Mouse (Mus musculus) limb, embryonic 11.5 days (tissue): ENCODE measurements around the gene Pxn. TPM values are rescaled to one million over a fixed set of nuclear protein-coding genes. Genes with fewer than 3 reads are reported as not detected.

Source experiments
- ATAC-seq: fragments of 200-750 bp; cut with Nextera tagmentation; 2 replicates; pipeline ENCODE4 v1.8.0; 2017; ENCODE audit warnings: low read depth; ENCODE audit not compliant: insufficient number of reproducible peaks, low FRiP score, low TSS enrichment
- DNase-seq: peaks from one replicate; pipeline ENCODE4 v3.0.0-alpha.2; 2015; ENCODE audit warnings: low spot score
- H3K27ac ChIP-seq: fragments of 300-500 bp; sonication (generic); replicated peaks from 2 replicates; pipeline ENCODE4 v1.5.1; 2014; ENCODE audit warnings: low read depth, mild to moderate bottlenecking, low read length
- H3K27me3 ChIP-seq: fragments of 300-500 bp; sonication (generic); 2 replicates; pipeline ENCODE4 v1.6.1; 2014; ENCODE audit warnings: mild to moderate bottlenecking, low read length, mixed read lengths; ENCODE audit not compliant: control insufficient read depth, insufficient read depth
- H3K36me3 ChIP-seq: fragments of 300-500 bp; sonication (generic); 2 replicates; pipeline ENCODE4 v1.6.1; 2014; ENCODE audit warnings: mild to moderate bottlenecking, low read length, moderate library complexity, mixed read lengths; ENCODE audit not compliant: control insufficient read depth, insufficient read depth
- H3K4me1 ChIP-seq: fragments of 300-500 bp; sonication (generic); 2 replicates; pipeline ENCODE4 v1.6.1; 2014; ENCODE audit warnings: low read length, mixed read lengths; ENCODE audit not compliant: control insufficient read depth, insufficient read depth
- H3K4me2 ChIP-seq: fragments of 300-500 bp; sonication (generic); 2 replicates; pipeline ENCODE4 v1.6.1; 2014; ENCODE audit warnings: low read depth, mild to moderate bottlenecking, moderate library complexity; ENCODE audit not compliant: severe bottlenecking
- H3K4me3 ChIP-seq: fragments of 300-500 bp; sonication (generic); 2 replicates; pipeline ENCODE4 v1.5.1; 2014; ENCODE audit warnings: low read depth, low read length
- H3K9ac ChIP-seq: fragments of 300-500 bp; sonication (generic); 2 replicates; pipeline ENCODE4 v1.6.1; 2014; ENCODE audit warnings: mild to moderate bottlenecking, low read length
- H3K9me3 ChIP-seq: fragments of 300-500 bp; sonication (generic); 2 replicates; pipeline ENCODE4 v1.6.1; 2016; ENCODE audit warnings: low read length; ENCODE audit not compliant: control insufficient read depth
- WGBS: fragments of 180-500 bp; shearing (Covaris S2); extraction: QIAGEN DNeasy Blood & Tissue Kit; methylation state at CpG from one replicate; pipeline ENCODE4 v1.1.7; 2014; 5-methylcytosine and 5-hydroxymethylcytosine counted together
- polyA plus RNA-seq: library from polyadenylated mRNA; unstranded; fragments of >200 nt; fragmentation: Nextera tagmentation; extraction: Ambion mirVana; gene quantifications from 2 replicates; pipeline ENCODE4 v1.2.1, GENCODE M21; 2014

Pxn gene
- polyA plus RNA-seq, 1 experiment from 2014 or later = 17.7 TPM

DNA sequence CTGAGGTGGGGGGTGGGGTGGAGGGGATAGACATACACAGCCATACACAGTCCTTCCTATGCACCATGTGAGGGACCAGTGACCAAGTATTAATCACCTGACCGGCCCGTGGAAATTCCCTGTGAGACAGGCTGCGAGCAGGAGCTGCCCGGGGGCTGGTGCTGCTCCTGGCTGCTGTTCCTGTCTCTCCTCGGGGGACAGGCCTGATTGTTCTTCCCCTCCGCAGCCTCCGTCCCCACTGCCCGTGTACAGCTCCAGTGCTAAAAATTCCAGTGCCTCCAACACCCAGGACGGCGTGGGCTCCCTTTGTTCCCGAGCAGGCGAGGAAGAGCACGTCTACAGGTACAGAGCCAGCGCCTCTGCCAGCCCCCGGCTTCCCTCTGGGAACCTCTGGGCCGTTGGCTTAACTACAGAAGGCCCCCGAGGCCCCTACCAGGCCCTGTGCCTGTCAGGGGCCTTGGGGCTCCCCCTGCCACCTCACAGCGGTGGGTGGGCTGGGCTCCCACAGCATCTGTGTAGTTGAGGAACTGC is 38.2 kb downstream of the Pxn start:
- Histone ChIP-seq H3K9me3 (no peaks in the 10 kb centered on the region), H3K36me3 (peaks cover 12% of the 10 kb centered on the region; the same call in 1 of the 2 replicates), H3K9ac (peak overlapping the region; percentile 14; the same call in 1 of the 2 replicates), H3K27me3 (no peaks in the 10 kb centered on the region), H3K27ac (0 out of 2 replicates have a peak overlapping the region, but pooled peaks have one; percentile 22), H3K4me1 (peaks cover 26% of the 10 kb centered on the region), H3K4me2 (no peak overlapping the region), H3K4me3 (no peak overlapping the region)
- DNase-seq (no peak), ATAC-seq (no peak)
- WGBS = 55% methylated on average over 18 of the region's 18 CpGs

- ATAC-seq (no peak), DNase-seq (no peak)
- H3K9me3 ChIP-seq = no peaks in the 10 kb centered on the region
- no peak overlapping the region for H3K9ac ChIP-seq
- peaks cover 12% of the 10 kb centered on the region; the same call in 1 of the 2 replicates for H3K36me3 ChIP-seq
- no peak overlapping the region for H3K4me3 ChIP-seq
- no peaks in the 10 kb centered on the region for H3K27me3 ChIP-seq
- H3K4me1 ChIP-seq = peaks cover 26% of the 10 kb centered on the region
- no peak overlapping the region for H3K4me2 ChIP-seq
- 88% methylated on average over 14 of the region's 14 CpGs for WGBS
- no peak overlapping the region for H3K27ac ChIP-seq
Measured at GRCm38 (mm10) chr5:115545636-115546035, 39.2 kb downstream of the Pxn start.

DNA sequence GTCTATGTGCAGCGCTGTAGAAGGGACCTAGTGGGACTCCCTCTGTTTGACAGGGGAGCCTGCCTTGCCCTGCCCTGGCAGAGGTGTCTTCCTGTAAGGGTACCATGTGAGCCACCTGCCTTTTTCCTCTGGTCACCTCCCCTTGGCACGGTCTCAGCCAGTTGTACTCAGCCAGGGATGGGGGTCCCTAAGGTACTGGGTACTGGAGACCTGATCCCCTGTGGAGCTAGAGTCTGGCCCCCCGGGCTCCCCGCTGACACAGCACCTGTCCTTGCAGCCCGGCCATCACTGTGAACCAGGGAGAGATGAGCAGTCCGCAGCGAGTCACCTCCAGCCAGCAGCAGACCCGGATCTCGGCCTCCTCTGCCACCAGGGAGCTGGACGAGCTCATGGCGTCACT is 40.1 kb downstream of the Pxn start:
- Histone ChIP-seq H3K9me3 (no peaks in the 10 kb centered on the region), H3K4me1 (peaks cover 26% of the 10 kb centered on the region), H3K4me3 (no peak overlapping the region), H3K4me2 (no peak overlapping the region), H3K36me3 (peaks cover 12% of the 10 kb centered on the region; the same call in 1 of the 2 replicates), H3K27me3 (no peaks in the 10 kb centered on the region), H3K27ac (no peak overlapping the region), H3K9ac (no peak overlapping the region)
- ATAC-seq = no peak
- DNase-seq = no peak
- 80% methylated on average over 11 of the region's 11 CpGs for WGBS

DNA sequence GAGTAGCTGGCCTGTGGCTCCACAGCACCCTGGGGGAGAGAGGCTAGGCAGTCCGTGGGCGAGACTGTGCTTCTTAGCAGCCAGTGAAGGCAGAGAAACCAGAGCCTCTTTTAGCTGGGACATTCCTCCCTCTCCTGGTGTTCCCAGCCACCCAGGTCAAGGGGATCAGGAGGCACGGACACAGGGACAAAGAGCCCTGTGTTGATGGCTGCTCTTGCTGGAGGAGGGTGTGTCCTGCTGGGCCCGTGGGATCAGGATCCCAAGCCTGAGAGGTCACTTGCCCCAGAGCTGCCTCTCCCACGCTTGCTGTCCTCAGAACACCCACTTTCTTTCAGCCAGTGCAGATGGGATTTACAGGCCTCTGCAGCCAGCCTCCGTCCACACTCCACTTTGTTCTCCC is 40.5 kb downstream of the Pxn start:
- H3K4me1 ChIP-seq = peaks cover 25% of the 10 kb centered on the region
- ATAC-seq (no peak), DNase-seq (no peak)
- no peak overlapping the region for H3K4me3 ChIP-seq
- H3K27ac ChIP-seq = no peak overlapping the region; the same call in 1 of the 2 replicates
- peaks cover 12% of the 10 kb centered on the region; the same call in 1 of the 2 replicates for H3K36me3 ChIP-seq
- H3K9me3 ChIP-seq = no peaks in the 10 kb centered on the region
- H3K27me3 ChIP-seq = no peaks in the 10 kb centered on the region
- 62% methylated on average over 6 of the region's 6 CpGs for WGBS
- no peak overlapping the region for H3K9ac ChIP-seq
- H3K4me2 ChIP-seq = no peak overlapping the region

DNA sequence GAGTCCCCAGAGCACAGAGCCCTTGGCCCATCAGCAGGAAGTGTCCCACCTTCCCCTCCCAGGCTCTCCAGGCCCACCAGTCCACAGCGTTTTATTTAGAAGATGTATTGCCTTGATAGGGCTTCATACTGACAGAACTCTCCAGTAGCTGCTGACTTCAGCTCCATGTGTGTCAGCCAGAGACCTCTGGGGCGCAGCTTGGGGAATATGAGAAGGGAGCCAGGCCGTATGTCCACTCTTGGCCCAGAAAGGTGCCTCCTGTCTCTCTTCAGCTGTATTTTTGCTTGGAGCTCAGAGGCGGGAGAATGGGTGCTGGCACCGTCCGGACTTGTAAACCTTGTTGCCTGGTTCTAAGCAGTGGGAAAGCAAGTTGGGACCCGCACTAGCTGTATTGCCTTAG is 40.9 kb downstream of the Pxn start:
- WGBS = 83% methylated on average over 7 of the region's 7 CpGs
- H3K9me3 ChIP-seq = no peaks in the 10 kb centered on the region
- no peak overlapping the region for H3K9ac ChIP-seq
- H3K27me3 ChIP-seq = no peaks in the 10 kb centered on the region
- peaks cover 15% of the 10 kb centered on the region; the same call in 1 of the 2 replicates for H3K36me3 ChIP-seq
- no peak overlapping the region; the same call in 1 of the 2 replicates for H3K27ac ChIP-seq
- no peak for DNase-seq
- no peak for ATAC-seq
- H3K4me3 ChIP-seq = no peak overlapping the region
- no peak overlapping the region for H3K4me2 ChIP-seq
- peaks cover 21% of the 10 kb centered on the region for H3K4me1 ChIP-seq

DNA sequence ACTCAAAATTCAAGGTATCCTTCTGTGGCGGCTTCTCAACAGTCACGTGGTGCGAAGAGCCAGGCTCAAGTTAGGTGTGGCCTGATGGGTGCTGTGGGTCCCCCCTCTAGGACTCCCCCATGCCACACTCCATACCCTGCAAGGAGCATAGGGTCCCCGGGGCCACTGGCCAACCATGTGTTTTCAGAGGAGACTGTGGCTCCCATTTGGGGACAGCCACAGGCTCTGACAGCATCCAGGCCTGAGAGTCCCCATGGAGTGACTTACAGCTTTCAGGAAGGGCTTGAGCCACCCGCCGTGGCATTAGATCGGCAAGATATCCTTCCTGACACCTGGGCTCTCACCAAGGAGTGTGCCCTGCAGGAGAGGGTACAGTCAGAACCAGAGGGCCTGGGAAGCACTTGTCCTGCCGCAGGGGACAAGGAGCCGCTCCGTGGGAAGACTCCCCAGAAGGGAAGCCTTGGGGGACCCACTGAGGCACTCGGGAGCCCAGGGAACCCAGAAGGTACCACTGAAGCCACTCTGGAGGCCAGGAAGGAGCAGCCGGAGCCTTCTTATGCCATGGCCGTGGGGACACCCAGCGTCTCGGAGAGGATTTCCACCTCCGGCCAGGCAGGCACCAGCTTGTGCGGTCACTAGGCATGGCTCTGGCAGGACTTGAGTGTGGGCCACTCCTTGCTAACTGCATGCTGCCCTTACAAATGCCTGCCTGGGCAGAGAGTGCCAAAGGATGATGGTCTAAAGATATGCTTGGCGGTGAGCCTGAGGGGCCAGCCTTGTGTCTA is 42.2 kb downstream of the Pxn start:
- Histone ChIP-seq H3K4me2 (no peak overlapping the region), H3K36me3 (peaks cover 20% of the 10 kb centered on the region; the same call in 1 of the 2 replicates), H3K27ac (no peak overlapping the region), H3K4me1 (peaks cover 10% of the 10 kb centered on the region), H3K9ac (no peak overlapping the region), H3K27me3 (no peaks in the 10 kb centered on the region), H3K4me3 (no peak overlapping the region), H3K9me3 (no peaks in the 10 kb centered on the region)
- DNase-seq (no peak), ATAC-seq (no peak)
- 90% methylated on average over 18 of the region's 18 CpGs for WGBS

DNA sequence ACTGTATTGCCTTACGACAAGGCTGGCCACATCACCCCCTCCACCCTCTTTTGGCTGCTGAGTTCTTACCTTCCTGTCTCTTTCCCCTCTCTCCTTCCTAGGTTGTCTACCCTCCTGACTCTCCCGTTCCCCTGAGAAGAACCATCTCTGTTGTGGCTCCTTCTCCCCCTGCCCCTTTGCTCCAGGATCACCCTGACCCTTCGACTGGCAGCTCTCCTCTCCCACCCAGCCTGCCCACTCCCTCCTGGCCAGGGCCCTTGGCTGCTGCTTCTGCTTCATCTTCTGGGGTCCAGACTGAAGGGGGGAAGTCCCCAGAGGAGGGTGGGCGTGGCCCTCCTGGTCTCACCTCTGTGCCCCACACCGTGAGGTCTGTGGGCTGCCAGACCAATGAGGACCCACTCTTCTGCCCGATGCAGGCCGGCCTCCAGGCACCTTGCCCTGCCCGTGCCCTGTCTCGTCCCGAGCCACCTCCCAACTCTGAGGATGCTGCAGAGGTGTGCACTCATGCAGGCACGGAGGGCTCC is 44.1 kb downstream of the Pxn start:
- Histone ChIP-seq H3K27ac (no peak overlapping the region), H3K4me3 (no peak overlapping the region), H3K9me3 (no peaks in the 10 kb centered on the region), H3K36me3 (peaks cover 22% of the 10 kb centered on the region), H3K4me2 (no peak overlapping the region), H3K27me3 (no peaks in the 10 kb centered on the region), H3K4me1 (no peaks in the 10 kb centered on the region; the same call in 1 of the 2 replicates), H3K9ac (no peak overlapping the region)
- no peak for DNase-seq
- WGBS = 73% methylated on average over 11 of the region's 11 CpGs
- no peak for ATAC-seq

DNA sequence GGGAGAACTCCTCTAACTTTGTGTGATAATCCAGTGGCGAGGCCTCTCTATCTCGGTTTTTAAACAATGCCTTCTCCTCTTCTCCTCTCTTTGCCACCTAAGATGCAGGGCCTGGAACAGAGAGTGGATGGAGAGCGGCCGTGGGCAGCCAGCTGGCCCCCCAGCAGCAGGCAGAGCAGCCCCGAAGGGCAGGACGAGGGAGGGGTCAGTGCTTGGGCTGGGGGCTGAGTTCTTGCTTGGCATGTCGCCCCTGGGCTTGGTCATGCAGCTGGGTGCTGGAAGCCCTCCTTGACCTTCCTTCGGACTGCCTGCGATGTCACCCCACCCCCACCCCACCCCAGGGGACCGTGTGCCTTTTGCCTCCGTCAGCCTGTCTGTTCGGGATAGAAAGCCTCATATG is 44.9 kb downstream of the Pxn start:
- no peaks in the 10 kb centered on the region for H3K9me3 ChIP-seq
- no peaks in the 10 kb centered on the region for H3K27me3 ChIP-seq
- DNase-seq (no peak), ATAC-seq (no peak)
- H3K27ac ChIP-seq = no peak overlapping the region
- no peak overlapping the region for H3K4me2 ChIP-seq
- H3K9ac ChIP-seq = no peak overlapping the region
- no peak overlapping the region for H3K4me3 ChIP-seq
- H3K36me3 ChIP-seq = peaks cover 22% of the 10 kb centered on the region
- 81% methylated on average over 12 of the region's 12 CpGs for WGBS
- H3K4me1 ChIP-seq = no peaks in the 10 kb centered on the region; the same call in 1 of the 2 replicates
